Mouse (Mus musculus) Muller cell, postnatal 12 days (primary cell): ENCODE data around the gene Tbata.

Source experiments
- DNase-seq: peaks from one replicate; pipeline ENCODE4 v3.0.0-alpha.2; 2015; ENCODE audit errors: inconsistent ontology term

Tbata gene

DNA sequence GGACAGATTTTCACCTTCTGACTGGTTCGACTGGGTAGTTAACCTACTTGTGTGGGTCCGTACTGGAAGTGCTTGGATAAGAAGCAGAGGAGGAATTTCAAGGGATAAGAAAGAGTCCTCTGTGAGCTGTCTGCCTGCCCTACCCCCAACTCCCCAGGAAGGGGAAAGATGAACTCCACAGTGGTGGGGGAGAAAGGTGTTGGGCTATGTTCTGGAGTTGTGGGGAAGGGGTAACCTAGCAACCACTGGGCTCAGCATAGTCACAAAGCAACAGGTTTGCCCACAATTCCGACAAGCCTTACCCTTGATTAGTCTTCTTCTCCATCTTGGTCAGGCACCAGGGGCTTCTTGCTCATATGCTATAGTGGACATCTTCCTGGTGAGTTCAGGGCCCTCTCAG, at the start of gene Tbata:
Gene Tbata, plus strand, starts transcription at position 301 of the 400 bp plus-strand sequence.
- DNase-seq = no peak

DNA sequence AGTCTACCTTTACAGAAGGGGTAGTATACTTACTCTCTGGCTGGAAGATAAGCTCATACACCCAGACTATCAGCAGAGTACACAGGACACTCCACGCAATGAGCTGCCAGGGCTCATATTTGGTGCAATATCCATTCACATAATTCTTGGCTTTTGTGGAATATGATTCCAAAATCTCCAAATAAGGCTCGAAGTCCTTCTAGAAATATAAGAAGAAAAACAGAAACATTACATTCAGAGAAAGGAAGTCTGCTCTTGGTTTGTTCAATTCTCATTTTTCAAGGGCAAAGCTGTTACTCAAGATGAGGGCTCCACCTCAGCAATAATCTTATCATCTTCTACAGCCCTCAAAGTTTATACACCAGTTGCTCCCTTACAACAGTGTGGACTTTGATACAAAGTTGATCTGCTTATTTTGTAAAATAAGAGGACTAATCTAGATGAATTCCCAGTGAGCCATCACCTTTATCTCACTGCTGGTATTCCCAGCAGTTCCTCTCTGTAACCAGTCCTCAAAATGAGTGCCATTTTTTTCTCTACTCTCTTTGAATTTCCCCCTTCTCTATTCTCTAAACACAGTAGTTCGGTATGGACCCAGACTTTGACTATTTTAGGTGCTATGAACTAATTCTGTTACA, 48.4 kb upstream of the Tbata start:
- no peak for DNase-seq

DNA sequence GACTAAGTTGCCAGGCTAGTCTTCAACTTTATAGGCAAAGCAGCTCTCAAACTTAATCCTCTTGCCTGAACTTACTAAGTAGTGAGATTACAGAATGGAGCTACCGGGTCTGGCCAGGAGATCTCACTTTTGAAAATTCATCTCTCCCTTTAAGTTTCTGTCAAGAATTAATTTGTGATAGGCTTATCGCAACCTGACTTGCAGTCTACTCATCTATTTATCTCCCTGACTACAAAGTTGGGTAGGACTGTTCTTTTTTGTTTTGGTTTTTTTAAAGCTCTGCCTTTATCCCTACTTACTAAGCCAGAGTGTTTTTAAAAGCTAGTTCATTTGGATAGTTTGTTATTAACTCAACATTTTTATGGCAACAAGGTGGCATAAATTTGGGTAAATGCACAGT, 47.3 kb upstream of the Tbata start:
- no peak for DNase-seq

DNA sequence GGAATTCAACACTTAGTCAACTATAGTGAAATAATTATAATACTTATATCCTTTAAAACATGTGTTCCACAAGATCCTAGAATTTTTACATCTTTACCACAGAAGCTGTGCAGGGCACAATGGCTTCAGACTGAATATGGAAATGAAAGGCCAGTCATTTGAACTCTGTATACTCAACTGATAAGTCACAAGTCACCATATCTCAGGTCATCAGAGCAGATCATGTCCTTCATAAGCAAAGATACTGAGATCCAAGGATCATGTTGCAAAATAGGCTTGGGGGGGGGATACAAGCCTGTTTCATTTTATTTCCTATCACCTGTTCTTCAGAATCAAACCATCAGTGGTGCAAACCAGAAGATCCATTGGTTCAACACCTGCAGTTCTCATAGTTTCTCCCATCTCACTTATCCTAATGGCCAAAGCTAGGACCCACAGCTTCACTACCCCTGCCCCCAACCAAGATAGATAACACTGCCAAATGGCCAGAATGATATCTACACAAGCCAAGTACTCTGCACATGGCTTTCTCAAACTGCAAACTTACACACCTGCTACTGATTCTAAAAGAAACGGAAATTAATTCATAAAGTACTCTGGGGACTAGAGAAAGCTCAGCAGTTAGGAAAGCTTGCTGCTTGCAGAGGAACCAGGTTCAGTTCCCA, 42.9 kb upstream of the Tbata start:
- DNase-seq = no peak

DNA sequence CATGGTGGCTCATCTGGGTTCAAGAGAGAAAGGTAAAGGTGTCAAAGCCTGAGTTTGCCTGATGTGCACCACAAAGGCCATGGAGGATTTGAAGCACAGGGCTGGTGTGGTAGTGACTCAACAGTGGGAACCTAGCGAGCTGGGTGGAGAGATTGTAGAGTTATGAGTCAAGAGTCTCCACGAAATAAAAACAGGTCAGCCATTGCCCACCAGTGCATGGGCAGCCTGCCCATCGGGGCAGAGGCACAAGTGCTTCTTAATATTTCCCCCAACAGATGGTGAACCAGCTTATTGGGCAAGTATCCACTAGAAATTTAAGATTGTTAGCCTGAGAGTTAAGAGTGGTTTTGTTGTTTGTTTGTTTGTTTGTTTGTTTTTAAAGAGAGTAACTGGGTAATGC, 40.8 kb upstream of the Tbata start:
- DNase-seq = peak; percentile 81

DNA sequence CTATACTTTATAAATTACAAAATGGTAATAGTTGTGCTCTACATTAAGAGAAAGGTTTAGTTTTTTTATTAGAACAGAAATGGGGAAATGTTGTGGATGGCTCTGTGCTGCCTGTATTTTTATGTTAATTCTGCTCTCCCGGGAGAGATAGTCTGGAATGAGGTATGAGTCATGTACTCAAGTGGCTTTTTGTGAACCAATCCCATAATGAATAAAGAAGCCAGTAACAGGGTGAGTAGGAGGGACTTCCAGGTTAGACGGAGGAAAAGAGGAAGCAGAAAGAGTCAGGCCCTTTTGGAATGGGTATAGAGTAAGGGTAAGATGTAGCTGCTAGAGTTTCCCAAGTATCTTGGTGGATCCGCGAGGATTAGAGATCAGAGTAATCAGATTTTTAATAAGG, 37.7 kb upstream of the Tbata start:
- DNase-seq = no peak

DNA sequence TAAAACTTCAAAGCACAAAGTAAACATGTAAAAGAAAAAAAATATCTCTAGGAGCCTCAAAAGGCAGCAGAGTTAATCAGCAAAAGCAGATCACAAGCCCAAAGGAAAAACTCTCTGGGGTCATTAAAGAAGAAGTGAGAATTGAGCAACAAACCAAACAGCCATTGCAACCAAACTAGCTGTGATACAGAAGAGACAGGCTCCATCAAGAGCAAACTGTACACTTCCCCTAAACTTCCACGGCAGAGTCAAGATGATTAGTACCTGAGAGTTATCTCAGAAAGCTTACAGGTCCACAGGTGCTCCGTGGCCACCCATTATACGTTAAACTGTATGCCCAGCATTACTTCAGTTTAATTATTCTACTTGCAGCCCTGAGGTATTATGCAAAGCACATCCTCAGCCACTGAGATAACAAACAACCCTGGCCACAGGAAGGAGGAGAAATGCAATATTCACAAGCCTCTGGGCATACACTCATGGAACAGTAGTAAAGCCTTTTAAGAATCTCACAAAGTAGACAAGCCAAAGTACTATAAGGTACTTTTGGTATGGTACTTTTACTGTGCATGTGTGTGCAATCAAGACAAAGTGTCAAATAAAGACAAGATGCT, 36.4 kb upstream of the Tbata start:
- no peak for DNase-seq

DNA sequence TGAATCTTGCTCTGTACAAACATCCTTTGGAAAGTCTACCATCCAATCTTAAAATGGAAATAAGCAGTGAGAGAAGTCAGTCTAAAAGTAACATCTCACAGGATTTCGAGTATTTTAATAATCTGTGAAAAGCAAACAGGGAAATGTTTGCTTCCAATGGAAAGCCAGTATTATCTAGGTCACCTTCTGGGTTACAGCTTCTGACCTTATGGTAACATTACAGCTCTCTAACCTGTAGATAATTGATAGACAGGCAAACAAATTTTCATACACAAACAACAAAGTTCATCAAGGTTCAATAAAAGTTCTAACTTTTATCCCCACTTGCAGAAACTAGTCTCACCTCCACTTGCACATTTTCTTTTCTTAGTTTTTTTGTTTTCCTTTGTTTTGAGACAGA, 34.2 kb upstream of the Tbata start:
- DNase-seq = no peak

DNA sequence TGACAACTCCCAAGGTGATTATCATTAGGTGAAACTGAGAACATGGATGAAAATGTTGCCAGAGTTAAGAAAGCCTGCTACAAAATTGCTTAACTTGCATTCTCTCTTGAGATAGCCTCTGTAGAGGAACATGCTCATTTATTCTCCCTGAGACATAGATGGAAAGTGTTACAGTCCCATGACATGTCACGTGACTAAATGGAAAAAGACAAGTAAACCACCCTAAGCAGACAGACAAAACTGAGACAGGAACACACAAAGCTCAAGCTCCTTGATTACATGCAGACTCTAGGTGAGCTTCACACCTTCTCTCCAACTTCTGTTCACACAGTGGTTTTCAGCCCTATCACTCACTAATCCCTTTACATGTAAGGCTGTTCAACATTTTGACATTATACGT, 28.4 kb upstream of the Tbata start:
- DNase-seq = no peak

DNA sequence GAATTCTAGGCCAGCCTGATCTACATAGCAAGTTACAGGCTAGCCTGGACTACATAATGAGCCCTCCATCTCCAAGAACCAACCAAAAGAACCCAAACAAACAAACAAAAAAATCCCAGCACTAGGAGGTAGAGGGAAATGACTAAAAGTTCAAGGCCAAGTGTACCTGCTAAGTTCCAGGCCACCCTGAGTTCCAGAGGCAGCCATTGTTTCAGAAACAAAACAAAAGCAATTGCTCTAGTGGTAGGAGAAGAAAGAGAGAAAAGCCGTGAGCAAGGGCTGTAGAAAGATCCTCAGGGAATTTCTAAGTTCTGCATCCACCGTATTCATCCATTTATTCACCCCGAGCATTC, 26.0 kb upstream of the Tbata start:
- DNase-seq = no peak

DNA sequence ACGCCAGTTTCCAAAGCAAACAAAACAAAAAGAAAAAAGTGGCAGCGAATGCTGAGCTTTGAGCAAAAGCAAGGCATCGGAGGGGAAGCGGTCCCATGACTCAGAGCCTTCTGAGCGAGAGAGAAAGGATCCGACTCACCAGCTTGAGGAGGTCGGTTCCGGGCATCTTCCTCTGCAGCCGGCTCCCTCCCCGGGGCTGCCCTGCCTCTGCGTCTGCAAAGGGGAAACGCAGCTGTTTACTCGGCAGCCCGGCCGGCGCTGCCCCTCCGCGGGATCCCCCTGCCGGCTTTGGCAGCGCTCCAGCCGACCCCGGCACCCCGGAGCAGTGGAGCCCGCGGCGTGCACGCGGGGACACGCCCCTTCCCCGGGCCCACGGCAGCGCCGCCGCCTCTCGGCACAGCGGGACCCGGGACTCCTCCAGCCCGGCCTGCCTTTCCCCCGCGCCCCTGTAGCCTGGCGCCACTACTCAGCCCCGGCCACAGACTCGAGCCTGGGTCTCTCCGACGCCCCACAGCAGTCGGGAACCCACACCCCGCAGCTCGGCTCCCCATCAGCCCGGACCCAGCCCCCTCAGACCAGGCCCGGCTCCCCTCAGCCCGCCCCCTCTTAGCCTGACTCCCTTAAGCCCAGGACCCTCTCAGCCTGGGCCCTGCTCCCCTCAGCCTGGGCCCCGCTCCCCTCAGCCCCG, 25.5 kb upstream of the Tbata start:
- peak; percentile 74 for DNase-seq

DNA sequence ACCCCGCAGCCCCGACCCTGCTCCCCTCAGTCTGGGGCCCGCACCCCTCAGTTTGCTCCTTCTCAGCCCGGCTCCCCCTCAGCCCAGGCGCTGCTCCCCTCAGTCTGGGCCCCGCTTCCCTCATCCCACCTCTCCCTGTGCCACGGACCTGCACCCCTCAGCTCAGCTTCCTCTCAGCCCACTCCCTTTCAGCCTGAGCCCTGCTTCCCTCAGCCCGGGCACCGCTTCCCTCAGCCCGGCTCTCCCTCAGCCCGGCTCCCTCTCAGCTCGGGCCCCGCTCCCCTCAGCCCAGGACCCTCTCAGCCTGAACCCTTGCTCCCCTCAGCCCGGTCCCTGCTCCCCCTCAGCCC, 25.0 kb upstream of the Tbata start:
- DNase-seq = no peak

DNA sequence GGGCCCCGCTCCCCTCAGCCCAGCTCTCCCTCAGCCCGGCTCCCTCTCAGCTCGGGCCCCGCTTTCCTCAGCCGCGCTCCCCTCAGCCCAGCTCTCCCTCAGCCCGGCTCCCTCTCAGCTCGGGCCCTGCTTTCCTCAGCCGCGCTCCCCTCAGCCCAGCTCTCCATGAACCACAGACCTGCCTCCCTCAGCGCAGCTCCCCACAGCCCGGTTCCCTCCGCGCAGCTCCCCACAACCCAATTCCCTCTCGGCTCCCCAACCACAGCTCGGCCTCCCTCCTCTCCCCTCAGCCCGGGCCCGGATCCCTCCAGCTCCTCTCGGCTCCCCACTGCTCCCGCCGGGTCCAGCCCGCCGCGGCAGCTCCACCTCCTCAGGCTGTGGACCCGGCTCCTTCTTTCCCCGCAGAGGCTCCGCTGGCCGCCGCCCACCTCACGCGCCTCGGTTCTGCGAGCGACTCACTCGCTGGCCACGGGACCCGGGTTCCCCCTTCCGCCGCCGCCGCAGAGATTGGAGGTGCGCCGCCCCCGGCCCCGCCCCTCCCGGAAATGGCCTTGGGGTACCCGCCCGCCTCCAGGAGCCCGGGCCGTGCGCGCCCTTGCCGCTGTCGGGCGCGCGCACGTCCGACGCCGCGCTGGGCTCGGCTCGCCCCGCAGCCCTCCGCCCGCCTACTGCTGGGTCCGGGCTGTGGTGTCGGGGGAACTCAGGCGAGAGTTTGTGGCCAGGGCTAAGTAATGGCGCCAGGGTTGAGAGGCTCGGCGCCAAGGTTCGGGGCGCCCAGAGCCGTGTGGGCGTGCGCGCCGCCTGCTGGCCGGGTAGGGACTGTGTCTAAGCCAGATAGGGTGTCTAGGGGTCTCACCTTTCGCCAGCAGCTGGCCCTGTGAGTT, 24.4 kb upstream of the Tbata start, which contains the start of gene Sgpl1:
Gene Sgpl1, minus strand, starts transcription at position 547 of the 884 bp plus-strand sequence.
- DNase-seq = peak; percentile 99

DNA sequence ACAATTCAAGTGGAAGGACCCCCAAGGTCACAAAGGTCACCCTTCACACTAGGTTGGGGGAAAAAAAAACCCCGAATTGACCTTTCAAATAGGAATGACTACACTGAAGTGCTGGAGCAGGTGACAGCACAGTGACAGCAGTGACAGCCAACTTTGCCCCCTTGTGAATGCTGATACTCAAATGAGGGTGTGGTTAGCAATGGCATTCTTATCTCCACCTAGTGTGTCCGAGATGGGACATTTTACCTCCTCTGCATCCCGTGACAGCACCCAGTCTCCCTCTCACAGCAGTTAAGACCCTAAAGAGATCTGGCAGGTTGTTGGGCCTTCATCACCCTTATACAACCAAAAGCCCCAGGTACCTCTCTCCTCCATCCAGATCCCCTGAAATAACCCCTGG, 22.3 kb upstream of the Tbata start:
- no peak for DNase-seq

DNA sequence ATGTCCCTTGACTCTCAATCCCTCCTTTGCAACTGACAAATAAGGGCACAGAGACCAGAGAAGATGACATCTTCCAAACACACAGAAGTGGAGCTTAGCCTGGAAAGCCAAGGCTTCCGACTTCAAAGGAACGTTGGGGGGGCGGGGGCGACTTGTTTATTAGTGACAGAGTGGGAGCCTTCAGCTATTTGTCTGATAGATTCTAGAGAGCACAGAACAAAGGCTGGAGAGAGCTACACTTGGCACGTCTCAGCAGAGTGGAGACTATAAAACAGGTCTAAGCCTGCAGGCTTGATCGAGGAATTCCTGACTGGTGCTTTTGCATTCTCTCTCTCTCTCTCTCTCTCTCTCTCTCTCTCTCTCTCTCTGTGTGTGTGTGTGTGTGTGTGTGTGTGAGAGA, 21.1 kb upstream of the Tbata start:
- DNase-seq = peak; percentile 49

DNA sequence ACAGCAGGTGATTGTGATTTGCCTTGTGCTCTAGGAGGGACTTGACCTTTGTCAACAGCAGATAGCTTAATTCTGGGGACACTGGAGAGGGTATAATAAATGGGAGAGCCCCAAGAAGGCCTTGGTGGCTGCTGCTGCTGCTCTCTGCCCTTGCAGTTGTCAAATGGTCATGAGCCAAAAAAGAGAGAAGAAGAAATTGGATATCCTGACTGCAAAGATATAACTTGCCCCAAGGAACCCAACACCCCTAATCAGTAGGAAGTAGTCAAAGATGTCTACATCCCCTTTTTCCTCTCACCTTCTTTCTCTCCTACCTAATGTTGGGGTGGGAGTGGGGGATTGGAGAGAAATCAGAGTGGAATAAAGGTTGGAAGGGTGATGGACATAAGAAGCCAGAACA, 19.6 kb upstream of the Tbata start:
- DNase-seq = no peak

DNA sequence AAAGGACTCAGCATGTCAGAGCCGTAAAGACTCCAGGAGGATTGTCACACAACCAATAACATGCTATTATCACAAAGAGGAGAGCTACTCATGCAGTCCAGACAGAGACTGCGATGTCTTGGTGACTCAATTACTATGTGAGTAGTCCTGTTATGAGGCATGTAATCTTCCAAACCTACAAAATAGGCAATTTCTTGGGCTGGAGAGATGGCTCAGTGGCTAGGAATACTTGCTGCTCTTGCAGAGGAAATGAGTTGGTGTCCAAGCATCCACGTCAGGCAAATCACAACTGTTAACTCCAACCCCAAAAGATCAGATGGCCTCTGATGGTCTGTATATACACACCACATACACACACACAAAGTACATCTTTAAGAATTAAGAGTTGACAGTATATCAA, 16.1 kb upstream of the Tbata start:
- DNase-seq = no peak

DNA sequence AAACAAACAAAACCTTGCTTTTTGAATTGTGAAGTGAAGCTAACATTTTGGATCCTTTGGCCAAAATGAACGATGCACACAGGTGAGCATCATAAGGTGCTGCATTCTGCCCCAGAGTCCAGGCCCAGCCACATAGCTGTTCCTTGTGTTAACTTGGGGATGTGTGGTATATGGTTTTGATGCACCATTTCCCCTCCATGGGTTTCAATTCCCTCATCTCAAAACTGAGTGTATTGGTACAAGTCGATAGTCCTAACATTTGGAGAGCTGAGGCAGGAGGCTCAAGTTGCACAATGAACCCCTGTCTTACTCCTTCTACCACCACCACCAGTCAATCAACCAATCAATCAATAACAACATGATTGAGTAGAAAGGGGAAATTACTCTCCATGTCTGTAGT, 15.3 kb upstream of the Tbata start:
- DNase-seq = no peak

DNA sequence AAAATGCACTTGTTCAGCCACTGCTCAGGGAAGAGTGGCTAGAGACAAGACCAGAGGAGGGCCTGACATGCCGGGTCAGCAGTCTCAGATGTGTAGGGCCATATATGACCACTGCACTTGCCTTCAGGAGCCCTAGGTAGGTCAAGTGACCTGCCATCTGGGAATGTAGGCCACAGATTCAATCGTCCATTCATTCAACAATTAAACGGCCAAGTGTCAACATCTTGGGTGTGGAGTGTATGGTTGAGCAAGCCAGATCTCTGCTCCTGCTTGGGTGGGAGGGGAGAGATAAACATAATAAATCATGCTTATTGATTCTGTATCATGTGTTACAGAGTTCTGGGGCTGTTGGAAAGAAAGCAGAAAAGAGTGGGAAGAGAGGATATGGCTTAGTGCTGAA, 13.2 kb upstream of the Tbata start:
- no peak for DNase-seq

DNA sequence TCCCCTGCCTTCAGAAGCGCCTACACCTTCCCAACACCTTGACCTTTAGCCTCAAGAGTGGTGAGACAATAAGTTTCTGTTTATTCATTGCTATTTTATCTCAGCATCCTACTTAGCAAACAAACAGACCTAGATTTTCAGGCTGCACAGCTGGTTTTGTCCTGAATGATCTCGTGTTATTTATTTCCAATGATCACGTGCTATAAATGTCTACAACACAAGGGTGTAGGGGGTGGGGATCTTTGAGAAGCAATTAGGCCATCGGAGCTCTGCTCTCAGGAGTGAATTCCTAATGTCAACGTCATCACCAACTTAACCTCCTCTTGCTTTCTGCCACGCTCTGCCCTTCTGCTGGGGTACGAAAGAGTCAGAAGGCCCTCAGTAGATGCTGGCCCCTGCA, 11.7 kb upstream of the Tbata start:
- DNase-seq = no peak

DNA sequence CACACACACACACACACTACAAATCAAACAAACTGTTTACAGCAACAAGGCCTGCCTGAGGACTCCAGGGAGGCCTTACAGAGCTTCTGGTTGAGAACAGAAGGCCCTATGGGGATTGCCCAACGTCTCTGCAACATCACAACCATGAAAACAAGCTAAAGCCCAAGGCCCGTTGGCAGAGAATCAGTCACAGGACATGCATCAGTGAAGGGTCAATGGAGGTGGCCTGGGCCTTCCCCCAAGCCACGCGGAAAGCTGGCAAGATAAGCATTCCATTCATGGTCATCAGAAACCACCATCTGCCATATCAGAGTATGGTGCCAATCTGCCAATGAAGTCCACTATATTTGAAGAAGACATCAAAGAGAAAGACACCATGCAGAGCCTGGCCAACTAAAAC, 11.1 kb upstream of the Tbata start:
- DNase-seq = no peak

DNA sequence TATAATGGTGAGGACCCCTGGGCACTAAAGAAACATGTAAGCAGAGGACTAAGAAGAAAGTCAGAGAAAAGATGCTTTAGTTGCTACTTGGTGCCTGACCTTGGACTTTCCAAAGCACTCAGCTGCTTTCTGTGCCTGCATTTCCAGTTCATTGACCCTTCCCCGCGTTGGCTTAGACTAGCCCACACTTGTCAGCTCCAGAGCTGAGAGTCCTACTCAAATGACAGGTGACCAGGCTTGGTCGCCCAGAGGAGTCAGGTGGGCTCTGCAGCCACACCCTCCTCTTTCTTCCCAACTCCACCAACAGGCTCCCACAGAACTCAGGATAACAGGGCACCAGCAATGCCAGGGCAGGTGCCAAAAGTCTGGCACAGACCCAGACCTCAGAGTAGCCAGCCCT, 9.4 kb upstream of the Tbata start:
- no peak for DNase-seq
